ENCODE assay signal across 8 mouse cellular contexts in genomic region chr3:97900516-97901490, GRCm38 (mm10). TPM values are rescaled to one million over a fixed set of nuclear protein-coding genes. Genes with fewer than 3 reads are reported as not detected.
DNase-seq lines count a peak whose midpoint lies in the region; ATAC-seq and TF ChIP-seq lines count a peak whose summit lies in the region.

Gene Sec22b, plus strand, starts transcription at chr3:97901190.

- TF ChIP-seq EP300 in ES-Bruce4 (IDR thresholded peaks at IDR 0.05; ENCODE audit: insufficient read depth, low read depth, low read length) = no peak
- TF ChIP-seq EP300 in liver, postnatal 0 days (IDR thresholded peaks at IDR 0.05; ENCODE audit: low read depth) = no peak

- TF ChIP-seq POLR2A in ES-Bruce4 (IDR thresholded peaks at IDR 0.05; ENCODE audit: insufficient read depth, low read length) = no peak

- H3K9me3 ChIP-seq in ES-Bruce4 (replicated peaks; ENCODE audit: control insufficient read depth, insufficient read depth, low read length, poor library complexity, severe bottlenecking) = no peaks in the 10 kb centered on the region
- no peaks in the 10 kb centered on the region for H3K9me3 ChIP-seq in forebrain, embryonic 13.5 days (replicated peaks)
- no peaks in the 10 kb centered on the region for H3K9me3 ChIP-seq in liver, postnatal 0 days (ENCODE audit: low read length)
- H3K9me3 ChIP-seq in neural tube, embryonic 14.5 days (ENCODE audit: control insufficient read depth, low read length) = no peaks in the 10 kb centered on the region

- no peaks in the 10 kb centered on the region for H3K36me3 ChIP-seq in ES-Bruce4 (ENCODE audit: control insufficient read depth, insufficient read depth, low read length, poor library complexity, severe bottlenecking)
- H3K36me3 ChIP-seq in forebrain, embryonic 13.5 days (ENCODE audit: poor library complexity, severe bottlenecking) = no peaks in the 10 kb centered on the region
- H3K36me3 ChIP-seq in liver, postnatal 0 days (replicated peaks; ENCODE audit: insufficient read depth, low read length) = no peaks in the 10 kb centered on the region
- no peaks in the 10 kb centered on the region for H3K36me3 ChIP-seq in neural tube, embryonic 14.5 days (ENCODE audit: control insufficient read depth, insufficient read depth, low read length)

- no peaks in the 10 kb centered on the region for H3K27me3 ChIP-seq in ES-Bruce4 (ENCODE audit: control insufficient read depth, insufficient read depth, low read length, poor library complexity, severe bottlenecking)
- H3K27me3 ChIP-seq in forebrain, embryonic 13.5 days = no peaks in the 10 kb centered on the region
- no peaks in the 10 kb centered on the region for H3K27me3 ChIP-seq in liver, postnatal 0 days (ENCODE audit: insufficient read depth, low read length)
- no peaks in the 10 kb centered on the region for H3K27me3 ChIP-seq in neural tube, embryonic 14.5 days (ENCODE audit: control insufficient read depth, insufficient read depth, low read length)

- no peak within 1 kb of the TSS for H3K27ac ChIP-seq in ES-Bruce4 (ENCODE audit: insufficient read depth, low read length)
- H3K27ac ChIP-seq in forebrain, embryonic 13.5 days = no peak within 1 kb of the TSS; the same call in 1 of the 2 replicates
- H3K27ac ChIP-seq in liver, postnatal 0 days (ENCODE audit: low read depth) = peak within 1 kb of the TSS; percentile 75
- peak within 1 kb of the TSS; percentile 70; the same call in 1 of the 2 replicates for H3K27ac ChIP-seq in neural tube, embryonic 14.5 days (ENCODE audit: low read depth, low read length)

- ATAC-seq in cerebellum, adult (ENCODE audit: insufficient number of reproducible peaks, low FRiP score, low TSS enrichment) = peak; percentile 89
- ATAC-seq in forebrain, embryonic 13.5 days = peak; percentile 90
- ATAC-seq in liver, postnatal 0 days = peak; percentile 87
- peak; percentile 90 for ATAC-seq in neural tube, embryonic 14.5 days (ENCODE audit: low read depth)

- intact Hi-C loops in heart, postnatal 10 days (cut with DNase I) = no loop called here

- peak within 1 kb of the TSS; percentile 77 for H3K4me2 ChIP-seq in forebrain, embryonic 13.5 days
- peak within 1 kb of the TSS; percentile 90 for H3K4me2 ChIP-seq in liver, postnatal 0 days (ENCODE audit: low read depth, low read length)
- H3K4me2 ChIP-seq in neural tube, embryonic 14.5 days (ENCODE audit: low read depth, low read length) = peak within 1 kb of the TSS; percentile 74

- peak within 1 kb of the TSS; percentile 88 for H3K4me3 ChIP-seq in ES-Bruce4 (ENCODE audit: low read depth, low read length)
- H3K4me3 ChIP-seq in forebrain, embryonic 13.5 days = peak within 1 kb of the TSS; percentile 96
- H3K4me3 ChIP-seq in liver, postnatal 0 days (ENCODE audit: low read depth, low read length) = peak within 1 kb of the TSS; percentile 99
- H3K4me3 ChIP-seq in neural tube, embryonic 14.5 days (ENCODE audit: low read depth, low read length) = peak within 1 kb of the TSS; percentile 93

- peak within 1 kb of the TSS; percentile 46 for H3K9ac ChIP-seq in ES-Bruce4 (ENCODE audit: low read depth, poor library complexity, severe bottlenecking)
- H3K9ac ChIP-seq in forebrain, embryonic 13.5 days = peak within 1 kb of the TSS; percentile 93
- peak within 1 kb of the TSS; percentile 98 for H3K9ac ChIP-seq in liver, postnatal 0 days (replicated peaks)
- H3K9ac ChIP-seq in neural tube, embryonic 14.5 days (replicated peaks; ENCODE audit: low read depth, low read length) = peak within 1 kb of the TSS; percentile 90

- no peaks in the 10 kb centered on the region for H3K4me1 ChIP-seq in ES-Bruce4 (ENCODE audit: control insufficient read depth, insufficient read depth, low read length)
- peaks cover 17% of the 10 kb centered on the region for H3K4me1 ChIP-seq in forebrain, embryonic 13.5 days
- H3K4me1 ChIP-seq in liver, postnatal 0 days (ENCODE audit: insufficient read depth) = peaks cover 16% of the 10 kb centered on the region
- peaks cover 10% of the 10 kb centered on the region for H3K4me1 ChIP-seq in neural tube, embryonic 14.5 days (ENCODE audit: control insufficient read depth, insufficient read depth, low read length)

- WGBS in forebrain, embryonic 13.5 days = 7% methylated on average over 41 of the region's 41 CpGs
- 2% methylated on average over 41 of the region's 41 CpGs for WGBS in large intestine, adult 2 months
- 6% methylated on average over 41 of the region's 41 CpGs for WGBS in liver, postnatal 0 days (ENCODE audit: insufficient replicate concordance)
- WGBS in neural tube, embryonic 14.5 days = 3% methylated on average over 41 of the region's 41 CpGs

- no peak for TF ChIP-seq CTCF in ES-Bruce4 (IDR thresholded peaks at IDR 0.05; ENCODE audit: low read depth, low read length)
- TF ChIP-seq CTCF in liver, postnatal 0 days (IDR thresholded peaks at IDR 0.05; ENCODE audit: low read depth) = no peak

- peak; percentile 94 to 95 for DNase-seq in heart, postnatal 10 days
- DNase-seq in large intestine, adult 2 months (ENCODE audit: low read depth, low spot score) = peak; percentile 69
- DNase-seq in liver, postnatal 0 days = peak; percentile 87
- DNase-seq in testis, postnatal 10 days (ENCODE audit: low spot score) = peak; percentile 85

RNA-seq across cellular contexts. Expression of gene Sec22b, which starts in this region (rescaled TPM):
- polyA plus RNA-seq in ES-Bruce4 (2011; ENCODE audit: insufficient read depth, insufficient read length, low read depth, missing spikeins) = 76.9 and 78.9 TPM in 2 replicates
- 106 and 117 TPM in 2 replicates for polyA plus RNA-seq in forebrain, embryonic 13.5 days (2015; fragmentation: Nextera tagmentation; extraction: Ambion mirVana)
- total RNA-seq in heart, postnatal 10 days (2021) = 10 to 100 TPM; 49.6 to 54.1 TPM
- 32.2 and 46.1 TPM in 2 replicates for polyA plus RNA-seq in large intestine, adult 2 months (2012; rRNA removed)
- 40.0 and 42.3 TPM in 2 replicates for polyA plus RNA-seq in liver, postnatal 0 days (2015; fragmentation: Nextera tagmentation; extraction: Ambion mirVana)
- 105 and 111 TPM in 2 replicates for polyA plus RNA-seq in neural tube, embryonic 14.5 days (2014; fragmentation: Nextera tagmentation; extraction: Ambion mirVana)

Comparison
In these comparisons a context has a peak if more than half of its experiments do, and no peak if none do; other contexts are left out.
1. H3K27ac ChIP-seq: peak in liver, postnatal 0 days (single experiment) and neural tube, embryonic 14.5 days (single experiment); none in ES-Bruce4 (single experiment) and forebrain, embryonic 13.5 days (single experiment).
2. H3K9ac ChIP-seq: peak in every context shown above with its lines; median percentile 98 in liver, postnatal 0 days; 93 in forebrain, embryonic 13.5 days; 90 in neural tube, embryonic 14.5 days; 46 in ES-Bruce4.
3. Peak in every context shown above with its lines, with median percentiles within 50 percentile points of each other: H3K4me3 ChIP-seq, ATAC-seq, H3K4me2 ChIP-seq and DNase-seq.